Mouse (Mus musculus) MEL (cell line): ENCODE results near the gene 1700029J07Rik. TPM values are rescaled to one million over a fixed set of nuclear protein-coding genes. Genes with fewer than 3 reads are reported as not detected.
A peak's percentile ranks its signal among the peaks of the same experiment; 100 is the strongest.

ENCODE experiments used
- DNase-seq: peaks from one replicate; pipeline ENCODE4 v3.0.0; 2011; ENCODE audit warnings: low read depth, low spot score
- H3K27ac ChIP-seq: 2 replicates; pipeline ENCODE4 v1.5.1; 2012; ENCODE audit warnings: low read depth, mild to moderate bottlenecking, control low read depth, low read length, moderate library complexity; ENCODE audit not compliant: control insufficient read depth
- H3K27me3 ChIP-seq, 2 experiments: fragments of 150-350 bp in 1 of 2; sonication (generic) in 1 of 2; 2 replicates each; pipeline ENCODE4 v1.6.1; 2012; ENCODE audit warnings: low read length in 2 of 2, mild to moderate bottlenecking in 2 of 2, improper control_type of control experiment in 1 of 2, moderate library complexity in 1 of 2; ENCODE audit not compliant: insufficient read depth in 2 of 2, control insufficient read depth in 1 of 2
- H3K36me3 ChIP-seq, 2 experiments: 2 replicates each; pipeline ENCODE4 v1.6.1; 2012 to 2014; ENCODE audit warnings: low read length in 2 of 2, improper control_type of control experiment in 1 of 2, inconsistent platforms in 1 of 2, mild to moderate bottlenecking in 1 of 2; ENCODE audit not compliant: insufficient read depth in 2 of 2, control insufficient read depth in 1 of 2
- H3K4me1 ChIP-seq, 2 experiments: fragments of 150-350 bp in 1 of 2; sonication (generic) in 1 of 2; 2 replicates each; pipeline ENCODE4 v1.6.1; 2012; ENCODE audit warnings: low read length in 2 of 2, improper control_type of control experiment in 1 of 2, mild to moderate bottlenecking in 1 of 2; ENCODE audit not compliant: insufficient read depth in 2 of 2, control insufficient read depth in 1 of 2
- H3K4me3 ChIP-seq, 2 experiments: fragments of 150-350 bp in 1 of 2; sonication (generic) in 1 of 2; 2 replicates each; pipeline ENCODE4 v1.5.1; 2012; ENCODE audit warnings: low read depth in 2 of 2, low read length in 2 of 2, mild to moderate bottlenecking in 2 of 2, moderate library complexity in 2 of 2, control low read depth in 1 of 2, improper control_type of control experiment in 1 of 2; ENCODE audit not compliant: control insufficient read depth in 1 of 2, insufficient read depth in 1 of 2
- H3K79me2 ChIP-seq: 2 replicates; pipeline ENCODE4 v1.6.1; 2012; ENCODE audit warnings: mild to moderate bottlenecking, low read length, moderate library complexity; ENCODE audit not compliant: control insufficient read depth, poor library complexity, insufficient read depth
- H3K9ac ChIP-seq: 2 replicates; pipeline ENCODE4 v1.6.1; 2012; ENCODE audit warnings: low read depth, mild to moderate bottlenecking, control low read depth, low read length, moderate library complexity; ENCODE audit not compliant: control insufficient read depth, poor library complexity, severe bottlenecking
- H3K9me3 ChIP-seq: fragments of 150-350 bp; sonication (generic); replicated peaks from 2 replicates; pipeline ENCODE4 v1.6.1; 2012; ENCODE audit warnings: mild to moderate bottlenecking, low read length, improper control_type of control experiment, moderate library complexity; ENCODE audit not compliant: insufficient read depth
- BHLHE40 ChIP-seq: IDR thresholded peaks from 2 replicates; pipeline ENCODE4 v1.6.1; 2012; ENCODE audit warnings: low read depth, mild to moderate bottlenecking, inconsistent platforms, low read length, improper control_type of control experiment, borderline replicate concordance
- CHD2 ChIP-seq: IDR thresholded peaks from 2 replicates; pipeline ENCODE4 v1.6.1; 2011; ENCODE audit warnings: low read length, improper control_type of control experiment
- CTCF ChIP-seq, 3 experiments: IDR thresholded peaks in 2 of 3; conservative IDR thresholded peaks in 1 of 3; 2 replicates each; pipeline ENCODE4 v1.5.1; 2011 to 2012; ENCODE audit warnings: low read length in 3 of 3, low read depth in 2 of 3, mild to moderate bottlenecking in 2 of 3, improper control_type of control experiment in 1 of 3, inconsistent platforms in 1 of 3, mixed read lengths in 1 of 3, moderate library complexity in 1 of 3; ENCODE audit not compliant: control insufficient read depth in 1 of 3, insufficient read depth in 1 of 3, poor library complexity in 1 of 3, severe bottlenecking in 1 of 3
- E2F4 ChIP-seq: IDR thresholded peaks from 2 replicates; pipeline ENCODE4 v1.6.1; 2011; ENCODE audit warnings: low read depth, low read length, improper control_type of control experiment, borderline replicate concordance
- ELF1 ChIP-seq: IDR thresholded peaks from 2 replicates; pipeline ENCODE4 v1.6.1; 2014; ENCODE audit warnings: low read depth, mild to moderate bottlenecking, inconsistent platforms, low read length, improper control_type of control experiment, moderate library complexity
- EP300 ChIP-seq, 2 experiments: IDR thresholded peaks; 2 replicates each; pipeline ENCODE4 v1.6.1; 2011; ENCODE audit warnings: improper control_type of control experiment in 2 of 2, low read length in 2 of 2, low read depth in 1 of 2, mild to moderate bottlenecking in 1 of 2
- ETS1 ChIP-seq: IDR thresholded peaks from 2 replicates; pipeline ENCODE4 v1.6.1; 2012; ENCODE audit warnings: low read depth, mild to moderate bottlenecking, inconsistent platforms, low read length, improper control_type of control experiment, moderate library complexity
- GABPA ChIP-seq: IDR thresholded peaks from 2 replicates; pipeline ENCODE4 v1.6.1; 2012; ENCODE audit warnings: low read depth, mild to moderate bottlenecking, inconsistent platforms, low read length, improper control_type of control experiment, moderate library complexity
- HCFC1 ChIP-seq: IDR thresholded peaks from 2 replicates; pipeline ENCODE4 v1.6.1; 2012; ENCODE audit warnings: low read depth, mild to moderate bottlenecking, inconsistent platforms, low read length, improper control_type of control experiment, moderate library complexity
- KAT2A ChIP-seq: conservative IDR thresholded peaks from 2 replicates; pipeline ENCODE4 v1.6.1; 2012; ENCODE audit warnings: low read depth, low read length, improper control_type of control experiment, inconsistent platforms
- MAFK ChIP-seq: IDR thresholded peaks from 2 replicates; pipeline ENCODE4 v1.6.1; 2011; ENCODE audit warnings: low read depth, mild to moderate bottlenecking, low read length, improper control_type of control experiment, borderline replicate concordance
- MAX ChIP-seq: IDR thresholded peaks from 2 replicates; pipeline ENCODE4 v1.6.1; 2011; ENCODE audit warnings: low read length, improper control_type of control experiment
- MAZ ChIP-seq: IDR thresholded peaks from 2 replicates; pipeline ENCODE4 v1.6.1; 2012; ENCODE audit warnings: low read depth, mild to moderate bottlenecking, inconsistent platforms, low read length, improper control_type of control experiment
- MEF2A ChIP-seq: IDR thresholded peaks from 2 replicates; pipeline ENCODE4 v1.6.1; 2014; ENCODE audit warnings: low read depth, mild to moderate bottlenecking, inconsistent platforms, low read length, improper control_type of control experiment; ENCODE audit not compliant: poor library complexity, insufficient replicate concordance, severe bottlenecking; ENCODE audit errors: extremely low read depth
- MXI1 ChIP-seq: IDR thresholded peaks from 2 replicates; pipeline ENCODE4 v1.6.1; 2011; ENCODE audit warnings: mild to moderate bottlenecking, low read depth, low read length, improper control_type of control experiment
- MYC ChIP-seq: IDR thresholded peaks from 2 replicates; pipeline ENCODE4 v1.6.1; 2011; ENCODE audit warnings: low read depth, mild to moderate bottlenecking, low read length, improper control_type of control experiment, moderate library complexity
- NRF1 ChIP-seq: IDR thresholded peaks from 2 replicates; pipeline ENCODE4 v1.6.1; 2014; ENCODE audit warnings: low read depth, mild to moderate bottlenecking, inconsistent platforms, low read length, improper control_type of control experiment, moderate library complexity; ENCODE audit not compliant: poor library complexity, insufficient read depth, severe bottlenecking
- POLR2A ChIP-seq, 2 experiments: IDR thresholded peaks; 2 replicates each; pipeline ENCODE4 v1.6.1; 2011 to 2012; ENCODE audit warnings: low read length in 2 of 2, mild to moderate bottlenecking in 2 of 2, control low read depth in 1 of 2, improper control_type of control experiment in 1 of 2, low read depth in 1 of 2, moderate library complexity in 1 of 2; ENCODE audit not compliant: control insufficient read depth in 1 of 2, insufficient read depth in 1 of 2, poor library complexity in 1 of 2
- POLR2AphosphoS2 ChIP-seq: IDR thresholded peaks from 2 replicates; pipeline ENCODE4 v1.6.1; 2011; ENCODE audit warnings: low read length, improper control_type of control experiment
- POLR2AphosphoS5 ChIP-seq: IDR thresholded peaks from 2 replicates; pipeline ENCODE4 v1.6.1; 2012; ENCODE audit warnings: low read depth, borderline replicate concordance, mild to moderate bottlenecking, inconsistent platforms, low read length, moderate library complexity, mixed read lengths
- RAD21 ChIP-seq: IDR thresholded peaks from 2 replicates; pipeline ENCODE4 v1.6.1; 2011; ENCODE audit warnings: mild to moderate bottlenecking, low read depth, low read length, improper control_type of control experiment
- RCOR1 ChIP-seq: IDR thresholded peaks from 2 replicates; pipeline ENCODE4 v1.6.1; 2012; ENCODE audit warnings: low read depth, mild to moderate bottlenecking, inconsistent platforms, low read length, improper control_type of control experiment
- SIN3A ChIP-seq: IDR thresholded peaks from 2 replicates; pipeline ENCODE4 v1.6.1; 2012; ENCODE audit warnings: low read length, improper control_type of control experiment, inconsistent platforms
- SMC3 ChIP-seq: IDR thresholded peaks from 2 replicates; pipeline ENCODE4 v1.6.1; 2011; ENCODE audit warnings: low read depth, low read length, improper control_type of control experiment
- TAL1 ChIP-seq: IDR thresholded peaks from 2 replicates; pipeline ENCODE4 v1.6.1; 2012; ENCODE audit warnings: mild to moderate bottlenecking, inconsistent platforms, low read length, moderate library complexity, mixed read lengths
- TBP ChIP-seq: IDR thresholded peaks from 2 replicates; pipeline ENCODE4 v1.8.0; 2011; ENCODE audit warnings: low read depth, low read length, improper control_type of control experiment
- UBTF ChIP-seq: IDR thresholded peaks from 2 replicates; pipeline ENCODE4 v1.6.1; 2012; ENCODE audit warnings: low read depth, mild to moderate bottlenecking, inconsistent platforms, low read length, improper control_type of control experiment, moderate library complexity, borderline replicate concordance; ENCODE audit not compliant: insufficient read depth
- USF1 ChIP-seq: IDR thresholded peaks from 2 replicates; pipeline ENCODE4 v1.6.1; 2014; ENCODE audit warnings: low read depth, mild to moderate bottlenecking, inconsistent platforms, low read length, improper control_type of control experiment, moderate library complexity
- USF2 ChIP-seq, 2 experiments: IDR thresholded peaks; 2 replicates each; pipeline ENCODE4 v1.6.1; 2011 to 2012; ENCODE audit warnings: improper control_type of control experiment in 2 of 2, low read length in 2 of 2, borderline replicate concordance in 1 of 2, inconsistent platforms in 1 of 2, low read depth in 1 of 2, mild to moderate bottlenecking in 1 of 2; ENCODE audit not compliant: insufficient read depth in 1 of 2
- ZC3H11A ChIP-seq: IDR thresholded peaks from 2 replicates; pipeline ENCODE4 v1.6.1; 2012; ENCODE audit warnings: low read depth, mild to moderate bottlenecking, inconsistent platforms, low read length, improper control_type of control experiment
- ZKSCAN1 ChIP-seq: IDR thresholded peaks from 2 replicates; pipeline ENCODE4 v1.6.1; 2012; ENCODE audit warnings: low read depth, mild to moderate bottlenecking, inconsistent platforms, low read length, improper control_type of control experiment, moderate library complexity
- ZMIZ1 ChIP-seq: IDR thresholded peaks from 2 replicates; pipeline ENCODE4 v1.6.1; 2012; ENCODE audit warnings: low read depth, mild to moderate bottlenecking, inconsistent platforms, low read length, improper control_type of control experiment, moderate library complexity
- polyA plus RNA-seq, 2 experiments: library from polyadenylated mRNA; stranded (reverse) in 1 of 2; unstranded in 1 of 2; fragments of >175 nt in 1 of 2; fragments of >200 nt in 1 of 2; gene quantifications; 2 replicates each; pipeline versions ENCODE4 v1.2.1 to v1.2.4; 2012; ENCODE audit warnings: low replicate concordance in 2 of 2, low read depth in 1 of 2; ENCODE audit not compliant: insufficient read length in 2 of 2, insufficient read depth in 1 of 2, missing spikeins in 1 of 2
- total RNA-seq: library from RNA; depleted of rRNA; stranded (reverse); fragments of 300-350 nt; gene quantifications from 2 replicates; pipeline ENCODE4 v1.2.3, GENCODE M21; 2012

The 1700029J07Rik gene
- total and polyA plus RNA-seq, 3 experiments, result 0.81 to 1.5 TPM; not detected in 1

DNA sequence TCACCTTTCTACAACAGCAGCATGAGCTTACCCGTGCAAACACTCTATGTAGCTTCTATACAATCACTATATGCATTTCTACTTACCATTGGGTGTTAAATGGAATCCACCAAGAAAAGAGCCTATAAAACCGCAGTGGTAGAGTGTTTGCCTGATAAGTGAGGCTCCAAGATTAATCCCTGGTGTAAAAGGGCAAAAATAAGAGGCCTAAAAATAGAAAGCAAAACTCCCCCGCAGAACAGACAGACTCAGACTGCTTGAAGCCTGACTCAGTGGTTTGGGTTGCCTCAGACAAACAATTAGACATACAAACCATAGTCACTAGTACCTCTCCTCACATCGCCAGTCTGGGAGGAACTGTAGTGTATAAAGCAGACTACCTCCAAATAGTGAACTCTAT lies 30.5 kb upstream of the 1700029J07Rik start, which contains the start of gene Ankrd37 (continued):
- TF ChIP-seq ZC3H11A, result no peak

DNA sequence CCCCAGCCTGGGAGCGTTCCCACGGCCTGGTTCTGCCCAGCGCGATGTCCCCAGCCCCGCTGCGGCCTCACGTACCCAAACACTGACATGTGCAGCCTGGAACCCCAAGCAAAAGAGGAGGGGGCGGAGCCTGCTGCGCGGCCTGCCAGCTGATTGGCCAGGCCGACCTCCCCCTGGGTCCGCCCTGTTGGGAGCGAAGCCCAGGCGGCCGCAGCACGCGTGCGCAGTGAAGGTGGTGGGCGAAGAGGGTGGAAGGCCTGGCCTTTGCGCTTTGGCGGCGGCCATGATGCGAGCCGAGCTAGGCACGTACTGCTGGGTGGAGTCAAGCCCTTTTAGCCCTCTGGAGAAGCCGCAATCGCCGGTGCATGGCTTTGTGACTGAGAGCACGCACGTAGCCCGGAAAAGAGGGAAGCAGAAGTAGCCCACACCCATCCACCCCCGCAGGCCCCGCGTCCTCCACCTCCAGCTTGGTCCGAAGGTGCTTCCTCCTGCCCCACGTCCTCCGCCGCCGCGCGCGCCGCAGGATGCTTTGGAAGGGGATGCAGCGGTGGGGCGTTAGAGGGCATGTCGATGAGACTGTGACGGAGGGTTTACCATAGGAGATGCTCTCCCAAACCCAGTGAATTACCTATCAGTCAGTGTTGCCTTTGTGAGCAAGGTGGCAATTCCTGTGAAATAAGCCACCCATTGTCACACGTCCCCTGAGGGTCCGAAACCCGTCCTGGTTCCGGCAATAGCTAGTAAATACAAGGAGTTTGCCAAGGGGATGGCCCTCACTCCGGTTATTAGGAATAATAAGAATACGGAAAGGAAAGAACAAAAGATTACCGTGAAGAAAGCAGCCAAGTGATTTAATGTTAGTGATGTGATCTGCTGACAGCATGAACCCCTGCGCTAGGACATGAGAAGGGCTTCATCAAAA lies 25.0 kb upstream of the 1700029J07Rik start:
- peak overlapping the region; percentile 75 for H3K9ac ChIP-seq
- H3K79me2 ChIP-seq, result peaks cover 8% of the 10 kb centered on the region
- H3K36me3 ChIP-seq, result peaks cover 19 to 24% of the 10 kb centered on the region in 2 experiments; a peak in 3 of 4 replicates
- peak overlapping the region; percentile 74 for H3K27ac ChIP-seq
- H3K27me3 ChIP-seq, result no peaks in the 10 kb centered on the region
- H3K4me3 ChIP-seq, result peak overlapping the region; percentile 71 to 86
- peak; percentile 99 for DNase-seq
- H3K9me3 ChIP-seq, result no peaks in the 10 kb centered on the region
- peaks cover 11 to 20% of the 10 kb centered on the region in 2 experiments; a peak in 3 of 4 replicates for H3K4me1 ChIP-seq
- TF ChIP-seq POLR2A (IDR thresholded peaks at IDR 0.05; ENCODE audit: control insufficient read depth in 1 of 2, insufficient read depth in 1 of 2, low read depth in 1 of 2, low read length in 2 of 2, poor library complexity in 1 of 2) (peak; percentile 75 to 80), MAFK (no peak), MEF2A (no peak), UBTF (no peak), ETS1 (peak; percentile 11; the same call in 1 of the 2 replicates), MYC (peak; percentile 55; the same call in 1 of the 2 replicates), RCOR1 (no peak), ZC3H11A (no peak), TAL1 (no peak), E2F4 (0 out of 2 replicates have a peak, but pooled peaks have one; percentile 48), USF2 (IDR thresholded peaks at IDR 0.05; ENCODE audit: borderline replicate concordance in 1 of 2, insufficient read depth in 1 of 2, low read depth in 1 of 2, low read length in 2 of 2) (no peak), POLR2AphosphoS5 (0 out of 2 replicates have a peak, but pooled peaks have one; percentile 11), USF1 (peak; percentile 39; the same call in 1 of the 2 replicates), POLR2AphosphoS2 (peak; percentile 80), MAX (peak; percentile 85), MAZ (peak; percentile 79; the same call in 1 of the 2 replicates), RAD21 (no peak), ELF1 (no peak), EP300 (IDR thresholded peaks at IDR 0.05; ENCODE audit: low read depth in 1 of 2, low read length in 2 of 2) (peak in 1 of 2 experiments; percentile 45; a peak in 1 of 4 replicates), TBP (peak; percentile 86), BHLHE40 (0 out of 2 replicates have a peak, but pooled peaks have one; percentile 11), GABPA (no peak), KAT2A (no peak; the same call in 1 of the 2 replicates), NRF1 (peak; percentile 96), ZMIZ1 (peak; percentile 95), CTCF (IDR thresholded peaks at IDR 0.05 in 2 of 3, conservative IDR thresholded peaks at IDR 0.05 in 1 of 3; ENCODE audit: control insufficient read depth in 1 of 3, insufficient read depth in 1 of 3, low read depth in 2 of 3, low read length in 3 of 3, poor library complexity in 1 of 3, severe bottlenecking in 1 of 3) (no peak), CHD2 (no peak), SIN3A (peak; percentile 98), ZKSCAN1 (no peak), HCFC1 (peak; percentile 76), SMC3 (no peak), MXI1 (peak; percentile 98)
